Mouse (Mus musculus) stomach, postnatal 0 days (tissue): ENCODE measurements at regions not wholly inside any gene's neighbourhood (a gene's known extent, or its start where the extent isn't known, plus 50 kb on each side); places are given as distances from the start of the nearest gene placed in this dataset.

Source experiments
- CTCF ChIP-seq: IDR thresholded peaks from 2 replicates; pipeline ENCODE4 v1.5.1; 2016; ENCODE audit warnings: antibody characterized with exemption, low read depth, mild to moderate bottlenecking, moderate library complexity
- EP300 ChIP-seq: optimal IDR thresholded peaks from 2 replicates; pipeline ENCODE3; 2016; ENCODE audit warnings: antibody characterized with exemption

DNA sequence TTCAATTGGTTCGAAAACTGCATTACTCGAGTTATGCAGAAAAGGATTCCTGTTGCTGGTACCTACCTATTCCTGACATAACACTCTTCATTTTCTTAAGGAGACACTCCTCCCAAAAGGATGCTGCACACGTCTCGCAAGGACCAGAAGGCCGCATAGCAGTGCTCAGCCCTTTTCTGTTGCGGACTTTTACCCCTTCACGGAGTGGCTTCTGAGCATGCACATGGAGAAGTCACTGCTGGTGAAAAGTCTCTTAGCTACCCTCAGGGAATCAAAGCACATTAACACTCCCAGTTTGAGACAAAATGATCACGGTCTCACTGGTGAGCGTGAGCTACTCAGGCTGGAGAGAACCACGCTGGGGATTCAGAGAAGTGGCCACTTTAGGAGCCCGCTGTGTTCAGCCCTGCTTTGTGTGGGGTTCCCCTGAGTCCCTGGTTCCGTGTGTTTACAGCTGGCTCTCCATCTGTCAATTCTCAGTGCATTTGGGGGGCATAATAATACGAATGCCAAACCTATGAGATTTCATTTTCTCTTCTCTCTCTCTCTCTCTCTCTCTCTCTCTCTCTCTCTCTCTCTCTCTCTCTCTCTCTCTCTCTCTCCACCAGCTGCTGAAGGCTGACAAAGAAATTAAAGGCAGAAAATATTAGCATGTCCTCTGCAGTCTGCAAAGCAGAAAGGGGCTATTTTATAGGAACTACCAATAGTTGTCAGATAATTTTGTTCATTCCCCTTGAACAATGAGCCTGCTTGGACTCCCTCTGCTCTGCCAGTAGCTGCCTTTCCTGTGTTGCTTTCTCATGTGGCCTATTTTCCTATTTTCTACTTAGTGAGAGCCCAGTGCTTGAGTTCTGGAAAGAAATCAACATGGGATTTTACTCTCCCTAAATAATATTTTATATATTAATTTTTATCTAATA is 160.7 kb downstream of the Basp1 start:
- no peak for TF ChIP-seq CTCF
- no peak for TF ChIP-seq EP300
